In genomic region chrX:48623049-48623378, GRCm38 (mm10) we compare ENCODE assay signal across 8 mouse cellular contexts. TPM values are rescaled to one million over a fixed set of nuclear protein-coding genes. Genes with fewer than 3 reads are reported as not detected.
DNase-seq lines count a peak whose midpoint lies in the region; ATAC-seq and TF ChIP-seq lines count a peak whose summit lies in the region.

No protein-coding gene starts in this region.

- WGBS in kidney, adult 2 months = 2% methylated on average over 4 of the region's 4 CpGs
- 13% methylated on average over 4 of the region's 4 CpGs for WGBS in bone marrow, adult 2 months
- 16% methylated on average over 4 of the region's 4 CpGs for WGBS in hindbrain, embryonic 14.5 days
- 23% methylated on average over 4 of the region's 4 CpGs for WGBS in midbrain, embryonic 14.5 days

- H3K4me1 ChIP-seq in kidney, adult 2 months (ENCODE audit: control insufficient read depth, insufficient read depth, low read length) = no peaks in the 10 kb centered on the region
- H3K4me1 ChIP-seq in bone marrow, adult 2 months (ENCODE audit: control insufficient read depth, insufficient read depth, low read length) = no peaks in the 10 kb centered on the region
- 0 out of 2 replicates have a peak, but pooled peaks cover 4% of the 10 kb centered on the region for H3K4me1 ChIP-seq in hindbrain, embryonic 14.5 days (replicated peaks; ENCODE audit: control insufficient read depth, insufficient read depth, low read length)
- H3K4me1 ChIP-seq in midbrain, embryonic 14.5 days (ENCODE audit: control insufficient read depth, insufficient read depth, low read length) = no peaks in the 10 kb centered on the region

- H3K27ac ChIP-seq in kidney, adult 2 months (ENCODE audit: insufficient read depth, low read depth, low read length) = peak overlapping the region; percentile 39; the same call in 1 of the 2 replicates
- no peak overlapping the region for H3K27ac ChIP-seq in bone marrow, adult 2 months (ENCODE audit: control insufficient read depth, insufficient read depth, low read depth, low read length, poor library complexity)
- H3K27ac ChIP-seq in hindbrain, embryonic 14.5 days = peak overlapping the region; percentile 83
- peak overlapping the region; percentile 81 for H3K27ac ChIP-seq in midbrain, embryonic 14.5 days (replicated peaks; ENCODE audit: low read depth, low read length)

- no peak for TF ChIP-seq CTCF in kidney, adult 2 months (conservative IDR thresholded peaks at IDR 0.05; ENCODE audit: insufficient read depth, insufficient read length, low read depth, low read length)
- TF ChIP-seq CTCF in bone marrow, adult 2 months (IDR thresholded peaks at IDR 0.05; ENCODE audit: control insufficient read depth, insufficient read depth, low read length) = no peak

- H3K4me2 ChIP-seq in hindbrain, embryonic 14.5 days (replicated peaks) = peak overlapping the region; percentile 48
- H3K4me2 ChIP-seq in midbrain, embryonic 14.5 days (ENCODE audit: low read length) = peak overlapping the region; percentile 53

- no peaks in the 10 kb centered on the region for H3K27me3 ChIP-seq in kidney, adult 2 months (replicated peaks; ENCODE audit: control insufficient read depth, insufficient read depth, low read length)
- no peaks in the 10 kb centered on the region for H3K27me3 ChIP-seq in hindbrain, embryonic 14.5 days (ENCODE audit: control insufficient read depth, insufficient read depth, low read length)
- H3K27me3 ChIP-seq in midbrain, embryonic 14.5 days (ENCODE audit: control insufficient read depth, insufficient read depth, low read length) = no peaks in the 10 kb centered on the region

- no peak for ATAC-seq in hindbrain, embryonic 14.5 days (ENCODE audit: low FRiP score)
- ATAC-seq in midbrain, embryonic 14.5 days (ENCODE audit: low FRiP score, low TSS enrichment) = peak; percentile 16; the same call in 1 of the 2 replicates

- H3K9me3 ChIP-seq in hindbrain, embryonic 14.5 days (ENCODE audit: control insufficient read depth, low read length) = no peaks in the 10 kb centered on the region
- H3K9me3 ChIP-seq in midbrain, embryonic 14.5 days (ENCODE audit: control insufficient read depth, low read length) = no peaks in the 10 kb centered on the region

- no peak for TF ChIP-seq POLR2A in kidney, adult 2 months (IDR thresholded peaks at IDR 0.05; ENCODE audit: low read depth, low read length)
- TF ChIP-seq POLR2A in bone marrow, adult 2 months (IDR thresholded peaks at IDR 0.05; ENCODE audit: borderline replicate concordance, control insufficient read depth, low read depth, low read length) = no peak

- peak overlapping the region; percentile 90 for H3K4me3 ChIP-seq in kidney, adult 2 months (ENCODE audit: insufficient read depth, low read depth, low read length)
- peak overlapping the region; percentile 80 for H3K4me3 ChIP-seq in bone marrow, adult 2 months (replicated peaks; ENCODE audit: control insufficient read depth, low read depth, low read length)
- peak overlapping the region; percentile 46 for H3K4me3 ChIP-seq in hindbrain, embryonic 14.5 days (replicated peaks; ENCODE audit: low read length)
- H3K4me3 ChIP-seq in midbrain, embryonic 14.5 days (replicated peaks; ENCODE audit: low read depth, low read length) = peak overlapping the region; percentile 46

- no peak for DNase-seq in kidney, adult 2 months
- no peak for DNase-seq in kidney, postnatal 14 days
- DNase-seq in hindbrain, embryonic 14.5 days (ENCODE audit: low spot score) = no peak
- no peak for DNase-seq in midbrain, embryonic 14.5 days
- no peak for DNase-seq in retina, postnatal 1 day
- DNase-seq in gastrocnemius, postnatal 25 days = no peak
- DNase-seq in kidney, adult 18-20 months = no peak

- peak overlapping the region; percentile 51 for H3K9ac ChIP-seq in hindbrain, embryonic 14.5 days
- peak overlapping the region; percentile 48 for H3K9ac ChIP-seq in midbrain, embryonic 14.5 days (replicated peaks; ENCODE audit: low read length)

- H3K36me3 ChIP-seq in kidney, adult 2 months (ENCODE audit: control insufficient read depth, insufficient read depth, low read length) = no peaks in the 10 kb centered on the region
- H3K36me3 ChIP-seq in hindbrain, embryonic 14.5 days (replicated peaks; ENCODE audit: control insufficient read depth, insufficient read depth) = no peaks in the 10 kb centered on the region
- no peaks in the 10 kb centered on the region for H3K36me3 ChIP-seq in midbrain, embryonic 14.5 days (ENCODE audit: control insufficient read depth, insufficient read depth, low read length)

RNA-seq across cellular contexts. Expression of gene Slc25a14, which starts 0.2 kb away (rescaled TPM):
- polyA plus RNA-seq in kidney, adult 2 months (2012; rRNA removed) = 3.9 and 5.0 TPM in 2 replicates
- 2.3 and 3.6 TPM in 2 replicates for polyA plus RNA-seq in bone marrow, adult 2 months (2011; ENCODE audit: insufficient read depth, insufficient read length, low replicate concordance, missing spikeins)
- polyA plus RNA-seq in hindbrain, embryonic 14.5 days (2014; fragmentation: Nextera tagmentation; extraction: Ambion mirVana) = 40.8 and 44.8 TPM in 2 replicates
- 40.5 and 42.1 TPM in 2 replicates for polyA plus RNA-seq in midbrain, embryonic 14.5 days (2014; fragmentation: Nextera tagmentation; extraction: Ambion mirVana)
- total RNA-seq in gastrocnemius, postnatal 25 days (2021) = 1 to 10 TPM in 1 of 2 experiments, under 1 TPM in 1; 0.95 to 2.0 TPM

RNA-seq across cellular contexts. Expression of gene Zfp280c, which starts 28.7 kb away (rescaled TPM):
- 2.0 and 2.5 TPM in 2 replicates for polyA plus RNA-seq in kidney, adult 2 months (2012; rRNA removed)
- polyA plus RNA-seq in bone marrow, adult 2 months (2011; ENCODE audit: insufficient read depth, insufficient read length, low replicate concordance, missing spikeins) = 4.8 and 8.5 TPM in 2 replicates
- 12.7 and 12.9 TPM in 2 replicates for polyA plus RNA-seq in hindbrain, embryonic 14.5 days (2014; fragmentation: Nextera tagmentation; extraction: Ambion mirVana)
- polyA plus RNA-seq in midbrain, embryonic 14.5 days (2014; fragmentation: Nextera tagmentation; extraction: Ambion mirVana) = 15.7 and 17.2 TPM in 2 replicates
- 1 to 10 TPM; 4.2 to 4.7 TPM for total RNA-seq in gastrocnemius, postnatal 25 days (2021)

RNA-seq across cellular contexts. Expression of gene Gpr119, which starts 51.3 kb away (rescaled TPM):
- polyA plus RNA-seq in kidney, adult 2 months (2012; rRNA removed) = not detected in 2 replicates
- polyA plus RNA-seq in bone marrow, adult 2 months (2011; ENCODE audit: insufficient read depth, insufficient read length, low replicate concordance, missing spikeins) = not detected in 2 replicates
- not detected in 2 replicates for polyA plus RNA-seq in hindbrain, embryonic 14.5 days (2014; fragmentation: Nextera tagmentation; extraction: Ambion mirVana)
- 0.09 TPM in 1 of 2 replicates, not detected in the other for polyA plus RNA-seq in midbrain, embryonic 14.5 days (2014; fragmentation: Nextera tagmentation; extraction: Ambion mirVana)
- not detected for total RNA-seq in gastrocnemius, postnatal 25 days (2021)
